Mouse (Mus musculus) forebrain, embryonic 11.5 days (tissue): ENCODE measurements around the gene Trim58. TPM values are rescaled to one million over a fixed set of nuclear protein-coding genes. Genes with fewer than 3 reads are reported as not detected.

Experiments used
- ATAC-seq: fragments of 200-750 bp; cut with Nextera tagmentation; replicated peaks from 2 replicates; pipeline ENCODE4 v1.8.0; 2017; ENCODE audit warnings: moderate TSS enrichment; ENCODE audit not compliant: low FRiP score
- DNase-seq: peaks from one replicate; pipeline ENCODE4 v3.0.0-alpha.2; 2017; ENCODE audit warnings: low spot score
- H3K27ac ChIP-seq: fragments of 300-500 bp; sonication (generic); 2 replicates; pipeline ENCODE4 v1.5.1; 2014; ENCODE audit warnings: low read depth, low read length
- H3K27me3 ChIP-seq: fragments of 300-500 bp; sonication (generic); 2 replicates; pipeline ENCODE4 v1.6.1; 2014; ENCODE audit warnings: mild to moderate bottlenecking, low read length, mixed read lengths; ENCODE audit not compliant: control insufficient read depth, insufficient read depth
- H3K36me3 ChIP-seq: fragments of 300-500 bp; sonication (generic); 2 replicates; pipeline ENCODE4 v1.6.1; 2014; ENCODE audit warnings: mild to moderate bottlenecking, low read length, moderate library complexity, mixed read lengths; ENCODE audit not compliant: control insufficient read depth, insufficient read depth
- H3K4me1 ChIP-seq: fragments of 300-500 bp; sonication (generic); replicated peaks from 2 replicates; pipeline ENCODE4 v1.6.1; 2014; ENCODE audit warnings: low read length, mixed read lengths; ENCODE audit not compliant: control insufficient read depth, insufficient read depth
- H3K4me2 ChIP-seq: fragments of 300-500 bp; sonication (generic); 2 replicates; pipeline ENCODE4 v1.6.1; 2014; ENCODE audit warnings: low read depth, mild to moderate bottlenecking, low read length, moderate library complexity, mixed read lengths; ENCODE audit not compliant: severe bottlenecking
- H3K4me3 ChIP-seq: fragments of 300-500 bp; sonication (generic); 2 replicates; pipeline ENCODE4 v1.5.1; 2014; ENCODE audit warnings: low read depth, low read length
- H3K9ac ChIP-seq: fragments of 300-500 bp; sonication (generic); 2 replicates; pipeline ENCODE4 v1.6.1; 2014; ENCODE audit warnings: low read length
- H3K9me3 ChIP-seq: fragments of 300-500 bp; sonication (generic); 2 replicates; pipeline ENCODE4 v1.6.1; 2016; ENCODE audit warnings: low read length, mixed read lengths; ENCODE audit not compliant: control insufficient read depth
- WGBS: fragments of 180-500 bp; shearing (Covaris S2); extraction: QIAGEN DNeasy Blood & Tissue Kit; methylation state at CpG from one replicate; pipeline ENCODE4 v1.1.7; 2014; 5-methylcytosine and 5-hydroxymethylcytosine counted together
- polyA plus RNA-seq: library from polyadenylated mRNA; unstranded; fragments of >200 nt; fragmentation: Nextera tagmentation; extraction: Ambion mirVana; gene quantifications from 2 replicates; pipeline ENCODE4 v1.2.1, GENCODE M21; 2014

Gene Trim58
- polyA plus RNA-seq: 0.55 and 0.60 TPM in 2 replicates

GRCm38 (mm10) chr11:58640272-58640867 is at the start of gene Trim58:
Gene Trim58, plus strand, starts transcription at chr11:58640465.
- Histone ChIP-seq H3K27me3 (peaks cover 2% of the 10 kb centered on the region), H3K4me1 (0 out of 2 replicates have a peak, but pooled peaks cover 5% of the 10 kb centered on the region), H3K9ac (peak within 1 kb of the TSS; percentile 57), H3K9me3 (no peaks in the 10 kb centered on the region), H3K27ac (peak within 1 kb of the TSS; percentile 37; the same call in 1 of the 2 replicates), H3K4me3 (peak within 1 kb of the TSS; percentile 35), H3K36me3 (no peaks in the 10 kb centered on the region), H3K4me2 (peak within 1 kb of the TSS; percentile 87)
- DNase-seq (peak; percentile 70), ATAC-seq (no peak; the same call in 1 of the 2 replicates)
- WGBS: 3% methylated on average over 34 of the region's 34 CpGs

- ATAC-seq: no peak
- Histone ChIP-seq H3K4me3 (no peak within 1 kb of the TSS), H3K27ac (no peak within 1 kb of the TSS), H3K9me3 (no peaks in the 10 kb centered on the region), H3K27me3 (no peaks in the 10 kb centered on the region), H3K36me3 (no peaks in the 10 kb centered on the region), H3K4me2 (no peak within 1 kb of the TSS), H3K4me1 (no peaks in the 10 kb centered on the region), H3K9ac (no peak within 1 kb of the TSS)
- 90% methylated on average over 6 of the region's 6 CpGs for WGBS
- DNase-seq: no peak
Measured at GRCm38 (mm10) chr11:58594814-58595213, 45.5 kb upstream of the Trim58 start, which contains the start of gene Olfr324. Gene Olfr324, plus strand, starts transcription at chr11:58595114.

GRCm38 (mm10) chr11:58597837-58598236 is 42.4 kb upstream of the Trim58 start:
- Histone ChIP-seq H3K9me3 (no peaks in the 10 kb centered on the region), H3K27me3 (no peaks in the 10 kb centered on the region), H3K36me3 (no peaks in the 10 kb centered on the region), H3K9ac (no peak overlapping the region), H3K4me3 (no peak overlapping the region), H3K27ac (no peak overlapping the region), H3K4me2 (no peak overlapping the region), H3K4me1 (no peaks in the 10 kb centered on the region)
- DNase-seq: no peak
- no peak for ATAC-seq
- WGBS: 88% methylated on average over 13 of the region's 13 CpGs

GRCm38 (mm10) chr11:58602062-58602461 is 38.2 kb upstream of the Trim58 start:
- no peak for DNase-seq
- no peaks in the 10 kb centered on the region for H3K36me3 ChIP-seq
- no peak overlapping the region for H3K9ac ChIP-seq

GRCm38 (mm10) chr11:58602800-58603560 is 37.3 kb upstream of the Trim58 start:
- H3K9ac ChIP-seq: no peak overlapping the region
- no peak for ATAC-seq
- no peaks in the 10 kb centered on the region for H3K36me3 ChIP-seq
- H3K27ac ChIP-seq: no peak overlapping the region
- DNase-seq: no peak
- H3K4me2 ChIP-seq: no peak overlapping the region
- 82% methylated on average over 6 of the region's 6 CpGs for WGBS
- no peaks in the 10 kb centered on the region for H3K9me3 ChIP-seq
- no peaks in the 10 kb centered on the region for H3K27me3 ChIP-seq
- no peaks in the 10 kb centered on the region for H3K4me1 ChIP-seq
- H3K4me3 ChIP-seq: no peak overlapping the region

More at GRCm38 (mm10) chr11:58602062-58602461, 38.2 kb upstream of the Trim58 start:
- Histone ChIP-seq H3K27me3 (no peaks in the 10 kb centered on the region), H3K4me1 (no peaks in the 10 kb centered on the region), H3K4me3 (no peak overlapping the region), H3K27ac (no peak overlapping the region), H3K4me2 (no peak overlapping the region), H3K9me3 (no peaks in the 10 kb centered on the region)
- ATAC-seq: no peak

GRCm38 (mm10) chr11:58604688-58605087 is 35.6 kb upstream of the Trim58 start:
- Histone ChIP-seq H3K9ac (no peak overlapping the region), H3K4me2 (no peak overlapping the region), H3K27ac (no peak overlapping the region), H3K27me3 (no peaks in the 10 kb centered on the region), H3K9me3 (no peaks in the 10 kb centered on the region), H3K4me3 (no peak overlapping the region), H3K36me3 (no peaks in the 10 kb centered on the region), H3K4me1 (no peaks in the 10 kb centered on the region)
- no peak for DNase-seq
- ATAC-seq: no peak
- WGBS: 71% methylated on average over 2 of the region's 2 CpGs

- no peak overlapping the region for H3K4me2 ChIP-seq
- ATAC-seq (no peak), DNase-seq (no peak)
- no peak overlapping the region for H3K4me3 ChIP-seq
- H3K9ac ChIP-seq: no peak overlapping the region
- no peaks in the 10 kb centered on the region for H3K27me3 ChIP-seq
- H3K4me1 ChIP-seq: no peaks in the 10 kb centered on the region
- no peak overlapping the region for H3K27ac ChIP-seq
- no peaks in the 10 kb centered on the region for H3K9me3 ChIP-seq
- no peaks in the 10 kb centered on the region for H3K36me3 ChIP-seq
- WGBS: 88% methylated on average over 3 of the region's 3 CpGs
Measured at GRCm38 (mm10) chr11:58605228-58605627, 35.0 kb upstream of the Trim58 start.

GRCm38 (mm10) chr11:58606177-58606919 is 33.9 kb upstream of the Trim58 start:
- Histone ChIP-seq H3K9me3 (no peaks in the 10 kb centered on the region), H3K27ac (no peak overlapping the region), H3K27me3 (no peaks in the 10 kb centered on the region), H3K4me1 (no peaks in the 10 kb centered on the region), H3K9ac (no peak overlapping the region), H3K4me3 (no peak overlapping the region), H3K36me3 (no peaks in the 10 kb centered on the region), H3K4me2 (no peak overlapping the region)
- ATAC-seq (no peak), DNase-seq (no peak)
- 89% methylated on average over 12 of the region's 12 CpGs for WGBS
